Mouse (Mus musculus) forebrain, embryonic 11.5 days (tissue): Measurements from ENCODE around the gene Pdpn. TPM values are rescaled to one million over a fixed set of nuclear protein-coding genes. Genes with fewer than 3 reads are reported as not detected.
A peak's percentile ranks its signal among the peaks of the same experiment; 100 is the strongest.

Source experiments
- ATAC-seq: fragments of 200-750 bp; cut with Nextera tagmentation; replicated peaks from 2 replicates; pipeline ENCODE4 v1.8.0; 2017; ENCODE audit warnings: moderate TSS enrichment; ENCODE audit not compliant: low FRiP score
- DNase-seq: peaks from one replicate; pipeline ENCODE4 v3.0.0-alpha.2; 2017; ENCODE audit warnings: low spot score
- H3K27ac ChIP-seq: fragments of 300-500 bp; sonication (generic); 2 replicates; pipeline ENCODE4 v1.5.1; 2014; ENCODE audit warnings: low read depth, low read length
- H3K27me3 ChIP-seq: fragments of 300-500 bp; sonication (generic); 2 replicates; pipeline ENCODE4 v1.6.1; 2014; ENCODE audit warnings: mild to moderate bottlenecking, low read length, mixed read lengths; ENCODE audit not compliant: control insufficient read depth, insufficient read depth
- H3K36me3 ChIP-seq: fragments of 300-500 bp; sonication (generic); 2 replicates; pipeline ENCODE4 v1.6.1; 2014; ENCODE audit warnings: mild to moderate bottlenecking, low read length, moderate library complexity, mixed read lengths; ENCODE audit not compliant: control insufficient read depth, insufficient read depth
- H3K4me1 ChIP-seq: fragments of 300-500 bp; sonication (generic); replicated peaks from 2 replicates; pipeline ENCODE4 v1.6.1; 2014; ENCODE audit warnings: low read length, mixed read lengths; ENCODE audit not compliant: control insufficient read depth, insufficient read depth
- H3K4me2 ChIP-seq: fragments of 300-500 bp; sonication (generic); 2 replicates; pipeline ENCODE4 v1.6.1; 2014; ENCODE audit warnings: low read depth, mild to moderate bottlenecking, low read length, moderate library complexity, mixed read lengths; ENCODE audit not compliant: severe bottlenecking
- H3K4me3 ChIP-seq: fragments of 300-500 bp; sonication (generic); 2 replicates; pipeline ENCODE4 v1.5.1; 2014; ENCODE audit warnings: low read depth, low read length
- H3K9ac ChIP-seq: fragments of 300-500 bp; sonication (generic); 2 replicates; pipeline ENCODE4 v1.6.1; 2014; ENCODE audit warnings: low read length
- H3K9me3 ChIP-seq: fragments of 300-500 bp; sonication (generic); 2 replicates; pipeline ENCODE4 v1.6.1; 2016; ENCODE audit warnings: low read length, mixed read lengths; ENCODE audit not compliant: control insufficient read depth
- WGBS: fragments of 180-500 bp; shearing (Covaris S2); extraction: QIAGEN DNeasy Blood & Tissue Kit; methylation state at CpG from one replicate; pipeline ENCODE4 v1.1.7; 2014; 5-methylcytosine and 5-hydroxymethylcytosine counted together
- polyA plus RNA-seq: library from polyadenylated mRNA; unstranded; fragments of >200 nt; fragmentation: Nextera tagmentation; extraction: Ambion mirVana; gene quantifications from 2 replicates; pipeline ENCODE4 v1.2.1, GENCODE M21; 2014

The Pdpn gene
- polyA plus RNA-seq, 1 experiment from 2014 or later = 75.8 TPM

GRCm38 (mm10) chr4:143330566-143330965 lies 31.2 kb upstream of the Pdpn start:
- H3K4me1 ChIP-seq = no peaks in the 10 kb centered on the region

DNA sequence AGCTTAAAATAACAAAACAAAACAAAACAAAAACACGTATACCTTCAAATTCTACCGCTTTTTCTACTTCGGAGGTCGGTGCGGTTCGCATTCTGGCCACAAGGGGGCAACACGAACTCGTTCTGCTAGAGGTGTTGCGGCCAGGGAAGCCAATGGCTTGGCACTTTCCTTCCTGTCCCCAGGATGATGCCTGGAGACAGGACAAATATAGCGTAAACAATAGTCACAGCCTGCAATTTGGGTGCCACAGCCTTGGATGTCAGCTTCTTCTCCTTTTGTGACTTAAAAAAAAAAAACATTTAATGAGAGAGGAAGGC lies 26.2 kb upstream of the Pdpn start:
- no peaks in the 10 kb centered on the region for H3K4me1 ChIP-seq
- H3K9me3 ChIP-seq = no peaks in the 10 kb centered on the region
- no peaks in the 10 kb centered on the region for H3K27me3 ChIP-seq
- H3K9ac ChIP-seq = no peak overlapping the region
- H3K27ac ChIP-seq = no peak overlapping the region
- ATAC-seq (peak; percentile 55; the same call in 1 of the 2 replicates), DNase-seq (peak; percentile 87)
- peak overlapping the region; percentile 43 for H3K4me2 ChIP-seq
- H3K4me3 ChIP-seq = no peak overlapping the region; the same call in 1 of the 2 replicates
- 2% methylated on average over 10 of the region's 10 CpGs for WGBS
- no peaks in the 10 kb centered on the region for H3K36me3 ChIP-seq

More at GRCm38 (mm10) chr4:143330566-143330965, 31.2 kb upstream of the Pdpn start:
- H3K9ac ChIP-seq = no peak overlapping the region
- H3K4me3 ChIP-seq = no peak overlapping the region
- WGBS = 43% methylated on average over 9 of the region's 9 CpGs
- H3K27me3 ChIP-seq = no peaks in the 10 kb centered on the region
- H3K36me3 ChIP-seq = no peaks in the 10 kb centered on the region
- H3K4me2 ChIP-seq = no peak overlapping the region
- DNase-seq (no peak), ATAC-seq (no peak)
- H3K27ac ChIP-seq = no peak overlapping the region
- H3K9me3 ChIP-seq = no peaks in the 10 kb centered on the region

DNA sequence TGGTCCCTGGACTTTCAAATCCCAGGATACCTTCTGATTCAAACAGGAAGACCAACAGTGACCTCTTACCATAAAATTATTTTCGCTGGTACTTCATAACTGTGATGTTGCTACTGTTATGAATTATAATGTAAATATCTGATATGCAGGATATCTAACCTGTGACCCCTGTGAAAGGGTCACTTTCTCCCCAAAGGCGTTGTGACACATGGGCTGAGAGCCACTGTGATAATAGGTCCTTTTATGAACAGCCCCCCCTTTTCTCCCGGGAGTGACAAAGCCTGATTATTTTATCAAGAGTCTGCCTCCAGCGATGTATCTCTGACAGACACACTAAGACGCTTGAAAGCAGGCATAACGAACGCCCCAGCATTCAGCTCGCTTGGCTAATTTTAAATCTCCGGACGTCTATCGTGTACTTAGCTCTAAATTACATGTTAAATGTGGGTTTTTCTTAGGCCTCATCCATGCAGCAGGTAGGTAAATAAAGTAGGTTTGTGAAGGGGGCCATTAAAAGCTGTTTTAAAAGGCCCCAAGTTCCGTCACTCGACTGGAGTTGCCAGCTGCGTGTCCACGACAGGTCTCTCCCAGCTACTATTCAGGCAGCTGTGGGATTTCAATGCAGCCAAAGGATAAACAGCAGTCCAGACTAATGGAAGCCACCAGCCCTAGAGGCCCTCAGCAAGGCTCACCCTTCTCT lies 25.7 kb upstream of the Pdpn start:
- 22% methylated on average over 15 of the region's 15 CpGs for WGBS
- Histone ChIP-seq H3K9ac (peak overlapping the region; percentile 27; the same call in 1 of the 2 replicates), H3K4me3 (no peak overlapping the region; the same call in 1 of the 2 replicates), H3K4me2 (peak overlapping the region; percentile 43), H3K27ac (no peak overlapping the region), H3K9me3 (no peaks in the 10 kb centered on the region), H3K4me1 (no peaks in the 10 kb centered on the region), H3K27me3 (no peaks in the 10 kb centered on the region), H3K36me3 (no peaks in the 10 kb centered on the region)
- DNase-seq (no peak), ATAC-seq (peak; percentile 40)

GRCm38 (mm10) chr4:143324176-143324924 lies 25.0 kb upstream of the Pdpn start:
- 17% methylated on average over 8 of the region's 11 CpGs for WGBS
- H3K9me3 ChIP-seq = no peaks in the 10 kb centered on the region
- no peaks in the 10 kb centered on the region for H3K36me3 ChIP-seq
- ATAC-seq (peak; percentile 47), DNase-seq (no peak)
- H3K4me1 ChIP-seq = no peaks in the 10 kb centered on the region
- H3K9ac ChIP-seq = peak overlapping the region; percentile 27; the same call in 1 of the 2 replicates
- H3K27me3 ChIP-seq = no peaks in the 10 kb centered on the region
- no peak overlapping the region for H3K27ac ChIP-seq
- no peak overlapping the region for H3K4me3 ChIP-seq
- no peak overlapping the region for H3K4me2 ChIP-seq

- 84% methylated on average over 6 of the region's 6 CpGs for WGBS
- no peaks in the 10 kb centered on the region for H3K27me3 ChIP-seq
- H3K4me3 ChIP-seq = no peak overlapping the region
- no peaks in the 10 kb centered on the region for H3K36me3 ChIP-seq
- ATAC-seq (no peak), DNase-seq (no peak)
- H3K27ac ChIP-seq = no peak overlapping the region
- H3K9me3 ChIP-seq = no peaks in the 10 kb centered on the region
- H3K4me2 ChIP-seq = no peak overlapping the region
- H3K4me1 ChIP-seq = no peaks in the 10 kb centered on the region
- no peak overlapping the region for H3K9ac ChIP-seq
These were observed 13.9 kb upstream of the Pdpn start for GRCm38 (mm10) chr4:143313299-143313698.

DNA sequence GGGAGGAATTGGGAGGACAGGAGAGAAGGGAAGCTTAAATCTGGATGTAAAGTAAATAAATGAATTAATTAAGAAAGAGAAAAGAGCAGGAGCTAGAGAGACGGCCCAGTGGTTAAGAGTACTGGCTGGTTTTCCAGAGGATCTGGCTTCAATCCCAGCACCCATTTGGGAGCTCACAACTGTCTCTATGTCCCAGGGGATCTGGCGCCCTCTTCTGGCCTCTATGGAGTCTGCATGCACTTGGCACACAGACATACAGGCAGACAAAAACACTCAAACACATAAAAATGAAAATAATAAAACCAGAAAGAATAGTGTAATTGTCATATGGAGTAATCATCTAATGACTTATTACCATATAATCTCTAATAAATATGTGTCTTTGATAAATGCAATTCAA lies 12.0 kb upstream of the Pdpn start:
- Histone ChIP-seq H3K27me3 (no peaks in the 10 kb centered on the region), H3K9ac (no peak overlapping the region), H3K4me2 (no peak overlapping the region), H3K4me3 (no peak overlapping the region), H3K27ac (no peak overlapping the region), H3K36me3 (no peaks in the 10 kb centered on the region), H3K9me3 (no peaks in the 10 kb centered on the region), H3K4me1 (no peaks in the 10 kb centered on the region)
- no peak for ATAC-seq
- DNase-seq = no peak
- WGBS = 58% methylated on average over 2 of the region's 2 CpGs

GRCm38 (mm10) chr4:143305987-143306772 lies 6.8 kb upstream of the Pdpn start:
- H3K4me2 ChIP-seq = no peak overlapping the region
- DNase-seq (no peak), ATAC-seq (no peak)
- no peak overlapping the region for H3K27ac ChIP-seq
- no peaks in the 10 kb centered on the region for H3K36me3 ChIP-seq
- H3K9ac ChIP-seq = no peak overlapping the region
- H3K27me3 ChIP-seq = no peaks in the 10 kb centered on the region
- 66% methylated on average over 5 of the region's 5 CpGs for WGBS
- no peak overlapping the region for H3K4me3 ChIP-seq
- no peaks in the 10 kb centered on the region for H3K9me3 ChIP-seq
- no peaks in the 10 kb centered on the region for H3K4me1 ChIP-seq

- Histone ChIP-seq H3K9me3 (no peaks in the 10 kb centered on the region), H3K9ac (no peak overlapping the region), H3K27me3 (no peaks in the 10 kb centered on the region), H3K36me3 (no peaks in the 10 kb centered on the region), H3K4me3 (no peak overlapping the region), H3K4me1 (no peaks in the 10 kb centered on the region; the same call in 1 of the 2 replicates), H3K4me2 (no peak overlapping the region), H3K27ac (no peak overlapping the region)
- DNase-seq (no peak), ATAC-seq (no peak)
- 91% methylated on average over 4 of the region's 4 CpGs for WGBS
These were observed 5.7 kb upstream of the Pdpn start for GRCm38 (mm10) chr4:143305031-143305430.
